Mouse (Mus musculus) brain, embryonic 18.5 days (tissue): ENCODE results near the gene Nfyc.

ENCODE experiments used
- DNase-seq: peaks from one replicate; pipeline ENCODE4 v3.0.0-alpha.2; 2012; ENCODE audit warnings: low read depth, low spot score

The Nfyc gene

GRCm38 (mm10) chr4:120755299-120755698 lies 76.1 kb downstream of the Nfyc start:
- no peak for DNase-seq

GRCm38 (mm10) chr4:120749601-120750000 lies 81.8 kb downstream of the Nfyc start:
- no peak for DNase-seq

- no peak for DNase-seq
Observed at GRCm38 (mm10) chr4:120747941-120748866, 83.2 kb downstream of the Nfyc start, which contains the start of gene Kcnq4. TSS of gene Kcnq4 (minus strand) at chr4:120748612.

GRCm38 (mm10) chr4:120747243-120747792 lies 84.1 kb downstream of the Nfyc start:
- DNase-seq: no peak

- DNase-seq: no peak
Observed at GRCm38 (mm10) chr4:120746552-120747150, 84.7 kb downstream of the Nfyc start.

GRCm38 (mm10) chr4:120745731-120746551 lies 85.4 kb downstream of the Nfyc start:
- no peak for DNase-seq

GRCm38 (mm10) chr4:120743636-120744035 lies 87.7 kb downstream of the Nfyc start:
- no peak for DNase-seq

- no peak for DNase-seq
Observed at GRCm38 (mm10) chr4:120741303-120741702, 90.1 kb downstream of the Nfyc start.

- DNase-seq: no peak
Observed at GRCm38 (mm10) chr4:120734012-120734622, 97.3 kb downstream of the Nfyc start.

GRCm38 (mm10) chr4:120732737-120733136 lies 98.6 kb downstream of the Nfyc start:
- DNase-seq: no peak

GRCm38 (mm10) chr4:120731030-120731644 lies 100.2 kb downstream of the Nfyc start:
- no peak for DNase-seq

GRCm38 (mm10) chr4:120730574-120730973 lies 100.8 kb downstream of the Nfyc start:
- no peak for DNase-seq

GRCm38 (mm10) chr4:120730146-120730545 lies 101.2 kb downstream of the Nfyc start:
- DNase-seq: no peak

GRCm38 (mm10) chr4:120729441-120729840 lies 101.9 kb downstream of the Nfyc start:
- no peak for DNase-seq

- DNase-seq: no peak
Observed at GRCm38 (mm10) chr4:120727842-120728241, 103.5 kb downstream of the Nfyc start.

GRCm38 (mm10) chr4:120726174-120726573 lies 105.2 kb downstream of the Nfyc start:
- no peak for DNase-seq

GRCm38 (mm10) chr4:120725516-120726090 lies 105.8 kb downstream of the Nfyc start:
- DNase-seq: no peak

GRCm38 (mm10) chr4:120721574-120721973 lies 109.8 kb downstream of the Nfyc start:
- no peak for DNase-seq

- no peak for DNase-seq
Observed at GRCm38 (mm10) chr4:120719152-120719551, 112.2 kb downstream of the Nfyc start.

- no peak for DNase-seq
Observed at GRCm38 (mm10) chr4:120717591-120717990, 113.8 kb downstream of the Nfyc start.
